Mouse (Mus musculus): ENCODE measurements at regions not wholly inside any gene's neighbourhood (a gene's known extent, or its start where the extent isn't known, plus 50 kb on each side); places are given as distances from the start of the nearest gene placed in this dataset.

GRCm38 (mm10) chr1:35348294-35348693, 498.5 kb downstream of the Plekhb2 start:
- TF ChIP-seq POLR2A (IDR thresholded peaks at IDR 0.05; ENCODE audit: low read depth, low read length) (no peak), CTCF (IDR thresholded peaks at IDR 0.05; ENCODE audit: borderline replicate concordance, insufficient read depth, low read length) (no peak)

All from embryonic fibroblast, embryonic 13.5 days (primary cell).